Mouse (Mus musculus): Measurements from ENCODE around the gene Tdrkh. TPM values are rescaled to one million over a fixed set of nuclear protein-coding genes. Genes with fewer than 3 reads are reported as not detected.

The Tdrkh gene
- polyA plus RNA-seq, 1 experiment from 2014 or later, result 43.5 TPM

DNA sequence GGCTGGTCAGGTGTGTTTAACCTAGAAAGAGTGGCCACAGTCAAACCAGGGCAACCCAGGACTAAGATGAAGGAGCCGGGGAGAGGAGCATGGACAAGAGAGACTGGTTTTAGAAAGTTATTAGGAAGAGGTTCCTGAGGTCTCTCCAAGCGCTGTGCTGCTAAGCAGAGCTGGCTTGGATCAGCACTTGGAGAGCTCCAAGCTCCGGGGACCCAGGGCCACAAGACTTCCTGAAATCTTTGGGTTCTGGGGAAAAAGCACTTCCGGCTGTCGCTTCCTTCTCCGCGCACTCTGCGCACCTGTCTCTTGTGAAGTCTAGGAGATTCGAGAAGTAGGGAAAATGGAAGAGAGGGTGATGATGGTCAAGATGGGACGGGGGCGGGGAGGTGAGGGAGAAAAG is 66.5 kb downstream of the Tdrkh start:
- Histone ChIP-seq H3K9me3 (replicated peaks) (no peaks in the 10 kb centered on the region), H3K9ac (replicated peaks) (peak overlapping the region; percentile 84), H3K27me3 (replicated peaks) (no peaks in the 10 kb centered on the region), H3K36me3 (peaks cover 17% of the 10 kb centered on the region; the same call in 1 of the 2 replicates), H3K4me1 (peaks cover 67% of the 10 kb centered on the region), H3K4me3 (replicated peaks) (peak overlapping the region; percentile 63), H3K27ac (replicated peaks) (peak overlapping the region; percentile 88; the same call in 1 of the 2 replicates), H3K4me2 (peak overlapping the region; percentile 78)
- no peak for ATAC-seq (ENCODE audit: low FRiP score)
- WGBS, result 6% methylated on average over 11 of the region's 11 CpGs

DNA sequence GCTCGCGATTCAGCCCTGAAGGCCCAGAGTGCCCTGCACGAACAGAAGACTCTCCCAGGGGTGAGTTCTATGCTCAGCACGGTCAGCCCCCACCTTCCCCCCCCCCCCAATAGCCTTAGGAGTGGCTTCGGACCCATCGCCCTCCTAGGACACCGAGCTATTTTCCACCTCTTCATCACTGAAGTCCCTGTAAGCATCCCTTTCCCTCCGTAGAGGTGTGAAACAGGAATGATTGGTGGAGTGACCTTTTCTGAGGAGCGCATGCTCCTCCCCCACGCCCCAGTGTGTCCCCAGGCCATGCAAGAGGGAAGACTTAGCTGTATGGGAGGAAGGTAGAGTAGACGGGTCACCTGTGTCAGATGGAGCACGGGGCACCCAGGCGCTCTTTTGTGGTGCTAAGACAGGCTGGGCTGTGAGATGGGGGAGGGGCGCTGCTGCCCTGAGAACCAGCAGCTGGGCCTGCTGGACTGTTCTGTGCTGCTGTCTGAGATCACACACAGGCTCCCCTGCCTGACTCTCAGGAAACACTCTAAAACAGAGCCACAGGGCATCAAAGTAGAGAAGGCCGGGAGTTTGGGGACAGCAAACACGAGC is 67.3 kb downstream of the Tdrkh start, which contains the start of gene Riiad1:
TSS of gene Riiad1 (minus strand) at position 51 of the 594 bp plus-strand sequence.
- Histone ChIP-seq H3K27me3 (replicated peaks) (no peaks in the 10 kb centered on the region), H3K9ac (replicated peaks) (peak within 1 kb of the TSS; percentile 84), H3K27ac (replicated peaks) (peak within 1 kb of the TSS; percentile 88), H3K36me3 (peaks cover 19% of the 10 kb centered on the region), H3K4me3 (replicated peaks) (peak within 1 kb of the TSS; percentile 63), H3K4me1 (peaks cover 75% of the 10 kb centered on the region), H3K4me2 (peak within 1 kb of the TSS; percentile 78), H3K9me3 (replicated peaks) (no peaks in the 10 kb centered on the region)
- ATAC-seq (ENCODE audit: low FRiP score), result no peak
- 10% methylated on average over 16 of the region's 16 CpGs for WGBS

DNA sequence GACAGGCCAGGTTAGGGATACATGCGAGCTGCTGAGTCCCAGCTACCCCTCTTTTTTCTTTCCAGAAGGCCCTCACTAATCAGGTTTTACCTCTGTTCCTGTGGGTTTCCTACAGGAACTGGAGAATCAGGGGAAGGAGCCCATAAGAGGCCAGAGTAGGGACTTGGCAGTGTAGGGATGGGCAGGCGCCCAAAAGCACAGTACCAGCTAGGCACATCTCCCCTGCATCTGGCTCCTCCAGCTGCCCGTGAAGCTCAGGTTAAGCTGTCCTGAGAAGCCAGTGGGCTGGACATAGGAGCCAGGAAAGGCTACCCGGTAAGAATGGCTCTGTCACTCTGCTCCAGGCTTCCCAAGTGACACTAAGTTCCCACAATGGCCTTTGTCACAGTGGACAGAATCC is 68.4 kb downstream of the Tdrkh start:
- H3K4me3 ChIP-seq (replicated peaks), result no peak overlapping the region

DNA sequence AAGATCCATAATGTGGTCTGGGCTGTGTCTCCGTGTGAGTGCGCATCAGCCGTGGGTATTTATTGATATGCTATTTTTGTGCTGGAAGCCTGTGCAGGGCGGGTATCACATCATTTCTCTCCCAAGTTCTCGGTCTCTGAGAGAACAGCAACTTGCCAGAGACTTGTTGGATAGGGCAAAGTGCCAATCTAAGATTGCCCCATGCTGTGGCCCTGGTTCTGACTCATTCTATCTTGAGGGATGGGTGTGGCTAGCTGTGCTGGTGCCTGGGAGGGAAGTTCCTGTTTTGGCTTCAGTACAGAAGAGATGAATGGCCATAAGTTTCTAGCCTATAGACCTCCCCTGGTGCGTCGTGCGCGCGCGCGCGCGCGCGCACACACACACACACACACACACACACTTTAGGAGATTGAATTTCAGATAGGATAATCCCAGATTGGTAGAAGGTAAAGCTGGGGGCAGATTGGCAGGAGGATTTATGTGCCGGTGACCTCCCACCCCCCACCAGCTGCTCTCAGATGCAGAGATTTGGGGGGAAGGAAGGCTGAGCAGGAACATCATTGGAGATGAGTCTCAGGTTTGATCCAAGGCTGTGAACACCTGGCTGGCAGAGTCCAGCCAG is 69.8 kb downstream of the Tdrkh start:
- Histone ChIP-seq H3K4me2 (0 out of 2 replicates have a peak overlapping the region, but pooled peaks have one; percentile 48), H3K27ac (replicated peaks) (peak overlapping the region; percentile 83), H3K36me3 (peaks cover 40% of the 10 kb centered on the region), H3K4me1 (peaks cover 81% of the 10 kb centered on the region), H3K27me3 (replicated peaks) (no peaks in the 10 kb centered on the region), H3K9me3 (replicated peaks) (no peaks in the 10 kb centered on the region), H3K4me3 (replicated peaks) (no peak overlapping the region), H3K9ac (replicated peaks) (no peak overlapping the region)
- 80% methylated on average over 17 of the region's 17 CpGs for WGBS
- no peak for ATAC-seq (ENCODE audit: low FRiP score)

More for the DNA sequence above, 68.4 kb downstream of the Tdrkh start:
- Histone ChIP-seq H3K9me3 (replicated peaks) (no peaks in the 10 kb centered on the region), H3K27ac (replicated peaks) (peak overlapping the region; percentile 33; the same call in 1 of the 2 replicates), H3K36me3 (peaks cover 25% of the 10 kb centered on the region), H3K4me1 (peaks cover 81% of the 10 kb centered on the region), H3K9ac (replicated peaks) (0 out of 2 replicates have a peak overlapping the region, but pooled peaks have one; percentile 7), H3K4me2 (peak overlapping the region; percentile 78; the same call in 1 of the 2 replicates), H3K27me3 (replicated peaks) (no peaks in the 10 kb centered on the region)
- WGBS, result 74% methylated on average over 4 of the region's 4 CpGs
- no peak for ATAC-seq (ENCODE audit: low FRiP score)

DNA sequence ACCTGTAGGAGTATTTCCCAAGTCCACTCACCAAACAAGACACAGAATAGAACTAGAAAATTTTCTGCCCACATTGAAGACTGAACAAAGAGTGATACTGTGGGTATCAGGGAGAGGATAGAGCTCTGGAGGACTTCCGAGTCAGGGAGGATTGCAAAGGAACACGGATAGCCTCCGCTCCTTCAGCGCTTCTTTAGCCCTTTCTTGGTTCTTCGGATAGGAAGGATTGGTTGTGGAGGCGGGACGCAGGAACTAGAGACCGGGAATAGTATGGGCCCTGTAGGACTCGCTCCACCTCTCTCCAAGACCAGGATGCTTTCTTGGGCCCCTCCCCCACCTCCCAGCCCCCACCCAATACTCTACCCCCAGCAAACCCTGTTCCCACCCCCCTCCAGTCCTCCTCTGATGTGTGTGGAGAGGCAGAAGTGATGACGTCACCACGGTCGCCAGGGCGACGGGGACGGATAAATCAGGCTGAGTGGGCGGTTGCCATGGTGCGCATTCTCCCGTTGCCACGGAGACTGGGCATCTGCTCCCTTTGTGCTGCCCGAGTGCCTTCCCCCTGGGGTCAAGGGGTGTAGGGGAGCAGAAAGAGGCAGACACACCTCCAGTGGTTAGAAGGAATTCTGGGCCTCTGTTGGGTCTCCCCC is 70.8 kb downstream of the Tdrkh start:
- Histone ChIP-seq H3K36me3 (peaks cover 47% of the 10 kb centered on the region), H3K9ac (replicated peaks) (no peak overlapping the region), H3K4me2 (peak overlapping the region; percentile 48), H3K4me1 (peaks cover 81% of the 10 kb centered on the region), H3K9me3 (replicated peaks) (no peaks in the 10 kb centered on the region), H3K4me3 (replicated peaks) (peak overlapping the region; percentile 17; the same call in 1 of the 2 replicates), H3K27ac (replicated peaks) (peak overlapping the region; percentile 83), H3K27me3 (replicated peaks) (no peaks in the 10 kb centered on the region)
- 4% methylated on average over 20 of the region's 20 CpGs for WGBS
- peak; percentile 80 for ATAC-seq (ENCODE audit: low FRiP score)

Other genes with a start within 250 kb of the Tdrkh start
- not detected in 2 replicates for gene Gm10696, start 235.1 kb upstream of the Tdrkh start, polyA plus RNA-seq (2015; fragmentation: Nextera tagmentation; extraction: Ambion mirVana)
- gene Gm5286, start 216.6 kb upstream of the Tdrkh start, polyA plus RNA-seq (2015; fragmentation: Nextera tagmentation; extraction: Ambion mirVana), result not detected in 2 replicates
- not detected in 2 replicates for gene Gm4778, start 149.2 kb upstream of the Tdrkh start, polyA plus RNA-seq (2015; fragmentation: Nextera tagmentation; extraction: Ambion mirVana)
- 54.9 and 63.1 TPM in 2 replicates for gene Them4, start 103.2 kb upstream of the Tdrkh start, polyA plus RNA-seq (2015; fragmentation: Nextera tagmentation; extraction: Ambion mirVana)
- gene Them5, start 71.2 kb upstream of the Tdrkh start, polyA plus RNA-seq (2015; fragmentation: Nextera tagmentation; extraction: Ambion mirVana), result 0.60 and 0.77 TPM in 2 replicates
- gene C2cd4d, start 50.8 kb upstream of the Tdrkh start, polyA plus RNA-seq (2015; fragmentation: Nextera tagmentation; extraction: Ambion mirVana), result 2.1 and 2.9 TPM in 2 replicates
- 0.31 and 1.9 TPM in 2 replicates for gene Rorc, start 40.5 kb upstream of the Tdrkh start, polyA plus RNA-seq (2015; fragmentation: Nextera tagmentation; extraction: Ambion mirVana)
- 2.4 and 2.5 TPM in 2 replicates for gene Lingo4, start 14.8 kb upstream of the Tdrkh start, polyA plus RNA-seq (2015; fragmentation: Nextera tagmentation; extraction: Ambion mirVana)
- 61.8 and 63.3 TPM in 2 replicates for gene Mrpl9, start 30.0 kb downstream of the Tdrkh start, polyA plus RNA-seq (2015; fragmentation: Nextera tagmentation; extraction: Ambion mirVana)
- 0.78 and 0.97 TPM in 2 replicates for gene Oaz3, start 30.6 kb downstream of the Tdrkh start, polyA plus RNA-seq (2015; fragmentation: Nextera tagmentation; extraction: Ambion mirVana)
- 157 and 210 TPM in 2 replicates for gene Celf3, start 65.0 kb downstream of the Tdrkh start, polyA plus RNA-seq (2015; fragmentation: Nextera tagmentation; extraction: Ambion mirVana)
- 14.1 and 16.1 TPM in 2 replicates for gene Riiad1, start 67.1 kb downstream of the Tdrkh start, polyA plus RNA-seq (2015; fragmentation: Nextera tagmentation; extraction: Ambion mirVana)
- 96.2 and 96.6 TPM in 2 replicates for gene Snx27, start 169.4 kb downstream of the Tdrkh start, polyA plus RNA-seq (2015; fragmentation: Nextera tagmentation; extraction: Ambion mirVana)
- gene Gm10972, start 229.8 kb downstream of the Tdrkh start, polyA plus RNA-seq (2015; fragmentation: Nextera tagmentation; extraction: Ambion mirVana), result not detected in 2 replicates
- gene Tuft1, start 245.6 kb downstream of the Tdrkh start, polyA plus RNA-seq (2015; fragmentation: Nextera tagmentation; extraction: Ambion mirVana), result 5.3 and 5.6 TPM in 2 replicates

Data from neural tube, embryonic 15.5 days (tissue).